Mouse (Mus musculus) limb, embryonic 14.5 days (tissue): Measurements from ENCODE around the gene Aars2. TPM values are rescaled to one million over a fixed set of nuclear protein-coding genes. Genes with fewer than 3 reads are reported as not detected.

ENCODE experiments used
- ATAC-seq: fragments of 200-750 bp; cut with Nextera tagmentation; 2 replicates; pipeline ENCODE4 v1.8.0; 2017; ENCODE audit warnings: low read depth, moderate number of reproducible peaks, moderate TSS enrichment; ENCODE audit not compliant: low FRiP score
- DNase-seq: peaks from one replicate; pipeline ENCODE4 v3.0.0-alpha.2; 2015; ENCODE audit warnings: low spot score
- H3K27ac ChIP-seq: fragments of 300-500 bp; sonication (generic); replicated peaks from 2 replicates; pipeline ENCODE4 v1.5.1; 2014; ENCODE audit warnings: low read depth, mild to moderate bottlenecking, low read length, moderate library complexity, mixed read lengths
- H3K27me3 ChIP-seq: fragments of 300-500 bp; sonication (generic); 2 replicates; pipeline ENCODE4 v1.6.1; 2014; ENCODE audit warnings: low read length, mixed read lengths; ENCODE audit not compliant: control insufficient read depth, insufficient read depth
- H3K36me3 ChIP-seq: fragments of 300-500 bp; sonication (generic); 2 replicates; pipeline ENCODE4 v1.6.1; 2014; ENCODE audit warnings: mild to moderate bottlenecking, low read length, moderate library complexity, mixed read lengths; ENCODE audit not compliant: control insufficient read depth, insufficient read depth
- H3K4me1 ChIP-seq: fragments of 300-500 bp; sonication (generic); 2 replicates; pipeline ENCODE4 v1.6.1; 2014; ENCODE audit warnings: antibody characterized with exemption, low read length, mixed read lengths; ENCODE audit not compliant: control insufficient read depth, insufficient read depth
- H3K4me2 ChIP-seq: fragments of 300-500 bp; sonication (generic); replicated peaks from 2 replicates; pipeline ENCODE4 v1.6.1; 2014; ENCODE audit warnings: low read depth, mild to moderate bottlenecking, low read length, moderate library complexity; ENCODE audit not compliant: severe bottlenecking
- H3K4me3 ChIP-seq: fragments of 300-500 bp; sonication (generic); replicated peaks from 2 replicates; pipeline ENCODE4 v1.5.1; 2014; ENCODE audit warnings: low read length
- H3K9ac ChIP-seq: fragments of 300-500 bp; sonication (generic); 2 replicates; pipeline ENCODE4 v1.6.1; 2014; ENCODE audit warnings: mild to moderate bottlenecking, low read depth, low read length, moderate library complexity; ENCODE audit not compliant: severe bottlenecking
- H3K9me3 ChIP-seq: fragments of 300-500 bp; sonication (generic); 2 replicates; pipeline ENCODE4 v1.6.1; 2016; ENCODE audit warnings: low read length; ENCODE audit not compliant: control insufficient read depth
- POLR2A ChIP-seq: fragments of 200-500 bp; IDR thresholded peaks from 2 replicates; pipeline ENCODE4 v1.8.0; 2012; ENCODE audit warnings: inconsistent platforms, mild to moderate bottlenecking, moderate library complexity, borderline replicate concordance; ENCODE audit not compliant: insufficient read depth, insufficient read length; ENCODE audit errors: extremely low read depth
- WGBS: fragments of 180-500 bp; shearing (Covaris S2); extraction: QIAGEN DNeasy Blood & Tissue Kit; methylation state at CpG from one replicate; pipeline ENCODE4 v1.1.7; 2014; 5-methylcytosine and 5-hydroxymethylcytosine counted together
- polyA plus RNA-seq, 2 experiments: library from polyadenylated mRNA; depleted of rRNA in 1 of 2; stranded (reverse) in 1 of 2; unstranded in 1 of 2; fragments of >200 nt; fragmentation: Nextera tagmentation in 1 of 2; extraction: Ambion mirVana in 1 of 2; gene quantifications; 2 replicates each; pipeline versions ENCODE4 v1.2.1 to v1.2.3; 2012 to 2014

The Aars2 gene
- polyA plus RNA-seq, 2 experiments, result 13.0 to 20.8 TPM

- TF ChIP-seq POLR2A, result no peak
- DNase-seq (no peak), ATAC-seq (no peak)
- peaks cover 14% of the 10 kb centered on the region; the same call in 1 of the 2 replicates for H3K4me1 ChIP-seq
- H3K36me3 ChIP-seq, result peaks cover 37% of the 10 kb centered on the region
- H3K9me3 ChIP-seq, result no peaks in the 10 kb centered on the region
- H3K4me3 ChIP-seq, result peak overlapping the region; percentile 86
- H3K27me3 ChIP-seq, result no peaks in the 10 kb centered on the region
- 11% methylated on average over 18 of the region's 18 CpGs for WGBS
- H3K9ac ChIP-seq, result peak overlapping the region; percentile 86
- peak overlapping the region; percentile 89 for H3K4me2 ChIP-seq
- H3K27ac ChIP-seq, result peak overlapping the region; percentile 78
Measured at GRCm38 (mm10) chr17:45564531-45565084, 58.0 kb downstream of the Aars2 start.

GRCm38 (mm10) chr17:45565103-45565502 is 58.5 kb downstream of the Aars2 start:
- ATAC-seq (no peak), DNase-seq (no peak)
- Histone ChIP-seq H3K9ac (peak overlapping the region; percentile 86; the same call in 1 of the 2 replicates), H3K9me3 (no peaks in the 10 kb centered on the region), H3K27me3 (no peaks in the 10 kb centered on the region), H3K4me2 (peak overlapping the region; percentile 89), H3K4me3 (peak overlapping the region; percentile 86), H3K36me3 (peaks cover 42% of the 10 kb centered on the region), H3K4me1 (peaks cover 14% of the 10 kb centered on the region; the same call in 1 of the 2 replicates), H3K27ac (no peak overlapping the region)
- TF ChIP-seq POLR2A, result no peak
- WGBS, result 91% methylated on average over 11 of the region's 11 CpGs

GRCm38 (mm10) chr17:45566031-45566359 is 59.4 kb downstream of the Aars2 start:
- DNase-seq (no peak), ATAC-seq (no peak)
- Histone ChIP-seq H3K9me3 (no peaks in the 10 kb centered on the region), H3K27me3 (no peaks in the 10 kb centered on the region), H3K4me3 (no peak overlapping the region), H3K27ac (no peak overlapping the region), H3K4me1 (peaks cover 14% of the 10 kb centered on the region; the same call in 1 of the 2 replicates), H3K36me3 (peaks cover 51% of the 10 kb centered on the region), H3K4me2 (no peak overlapping the region), H3K9ac (no peak overlapping the region)
- no peak for TF ChIP-seq POLR2A
- 94% methylated on average over 1 of the region's 1 CpGs for WGBS

DNA sequence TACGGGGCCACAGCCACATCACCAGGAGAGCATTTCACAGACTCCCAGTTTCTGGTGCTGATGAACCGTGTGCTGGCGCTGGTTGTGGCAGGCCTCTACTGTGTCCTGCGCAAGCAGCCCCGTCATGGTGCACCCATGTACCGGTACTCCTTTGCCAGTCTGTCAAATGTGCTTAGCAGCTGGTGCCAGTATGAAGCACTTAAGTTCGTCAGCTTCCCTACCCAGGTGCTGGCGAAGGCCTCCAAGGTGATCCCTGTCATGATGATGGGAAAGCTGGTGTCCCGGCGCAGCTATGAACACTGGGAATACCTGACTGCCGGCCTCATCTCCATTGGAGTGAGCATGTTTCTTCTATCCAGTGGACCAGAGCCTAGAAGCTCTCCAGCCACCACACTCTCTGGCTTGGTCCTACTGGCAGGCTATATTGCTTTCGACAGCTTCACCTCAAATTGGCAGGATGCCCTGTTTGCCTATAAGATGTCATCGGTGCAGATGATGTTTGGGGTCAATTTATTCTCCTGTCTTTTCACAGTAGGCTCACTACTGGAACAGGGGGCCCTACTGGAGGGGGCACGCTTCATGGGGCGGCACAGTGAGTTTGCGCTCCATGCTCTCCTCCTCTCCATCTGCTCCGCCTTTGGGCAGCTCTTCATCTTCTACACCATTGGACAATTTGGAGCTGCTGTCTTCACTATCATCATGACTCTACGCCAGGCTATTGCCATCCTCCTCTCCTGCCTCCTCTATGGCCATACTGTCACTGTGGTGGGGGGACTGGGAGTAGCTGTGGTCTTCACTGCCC is 59.9 kb downstream of the Aars2 start:
- no peak for DNase-seq
- Histone ChIP-seq H3K4me3 (no peak overlapping the region), H3K27ac (no peak overlapping the region), H3K9me3 (no peaks in the 10 kb centered on the region), H3K27me3 (no peaks in the 10 kb centered on the region), H3K36me3 (peaks cover 57% of the 10 kb centered on the region), H3K4me2 (no peak overlapping the region), H3K4me1 (peaks cover 15% of the 10 kb centered on the region; the same call in 1 of the 2 replicates), H3K9ac (no peak overlapping the region)
- WGBS, result 65% methylated on average over 18 of the region's 18 CpGs
- TF ChIP-seq POLR2A, result no peak
- ATAC-seq, result no peak

GRCm38 (mm10) chr17:45567162-45567601 is 60.5 kb downstream of the Aars2 start:
- Histone ChIP-seq H3K4me3 (no peak overlapping the region), H3K36me3 (peaks cover 63% of the 10 kb centered on the region)
- no peak for ATAC-seq

More at GRCm38 (mm10) chr17:45567162-45567601, 60.5 kb downstream of the Aars2 start:
- no peak for TF ChIP-seq POLR2A
- Histone ChIP-seq H3K9me3 (no peaks in the 10 kb centered on the region), H3K27me3 (no peaks in the 10 kb centered on the region), H3K4me1 (peaks cover 18% of the 10 kb centered on the region; the same call in 1 of the 2 replicates), H3K27ac (no peak overlapping the region), H3K4me2 (0 out of 2 replicates have a peak overlapping the region, but pooled peaks have one; percentile 7), H3K9ac (no peak overlapping the region)
- no peak for DNase-seq
- 37% methylated on average over 4 of the region's 4 CpGs for WGBS
